Mouse (Mus musculus) stomach, postnatal 0 days (tissue): ENCODE data around the gene Trim11. TPM values are rescaled to one million over a fixed set of nuclear protein-coding genes. Genes with fewer than 3 reads are reported as not detected.

Source experiments
- ATAC-seq: fragments of 200-750 bp; cut with Nextera tagmentation; 2 replicates; pipeline ENCODE4 v1.8.0; 2017; ENCODE audit not compliant: low FRiP score, low TSS enrichment
- DNase-seq: peaks from one replicate; pipeline ENCODE4 v3.0.0-alpha.2; 2016; ENCODE audit warnings: low spot score
- H3K27ac ChIP-seq: fragments of 300-500 bp; sonication (generic); replicated peaks from 2 replicates; pipeline ENCODE4 v1.5.1; 2014; ENCODE audit warnings: mild to moderate bottlenecking, control low read depth
- H3K27me3 ChIP-seq: fragments of 300-500 bp; sonication (generic); 2 replicates; pipeline ENCODE4 v1.6.1; 2014; ENCODE audit warnings: low read length; ENCODE audit not compliant: control insufficient read depth, insufficient read depth
- H3K36me3 ChIP-seq: fragments of 300-500 bp; sonication (generic); 2 replicates; pipeline ENCODE4 v1.6.1; 2014; ENCODE audit warnings: low read length, mixed read lengths; ENCODE audit not compliant: control insufficient read depth, insufficient read depth
- H3K4me1 ChIP-seq: fragments of 300-500 bp; sonication (generic); replicated peaks from 2 replicates; pipeline ENCODE4 v1.6.1; 2014; ENCODE audit warnings: antibody characterized with exemption; ENCODE audit not compliant: control insufficient read depth, insufficient read depth
- H3K4me2 ChIP-seq: fragments of 300-500 bp; sonication (generic); replicated peaks from 2 replicates; pipeline ENCODE4 v1.6.1; 2014; ENCODE audit warnings: low read depth, mild to moderate bottlenecking, control low read depth, moderate library complexity
- H3K4me3 ChIP-seq: fragments of 300-500 bp; sonication (generic); 2 replicates; pipeline ENCODE4 v1.5.1; 2014; ENCODE audit warnings: low read depth, low read length, control low read depth
- H3K9ac ChIP-seq: fragments of 300-500 bp; sonication (generic); 2 replicates; pipeline ENCODE4 v1.6.1; 2014; ENCODE audit warnings: mild to moderate bottlenecking, low read length, control low read depth, mixed read lengths
- H3K9me3 ChIP-seq: fragments of 300-500 bp; sonication (generic); 2 replicates; pipeline ENCODE4 v1.6.1; 2016; ENCODE audit warnings: low read length; ENCODE audit not compliant: control insufficient read depth
- CTCF ChIP-seq: IDR thresholded peaks from 2 replicates; pipeline ENCODE4 v1.5.1; 2016; ENCODE audit warnings: antibody characterized with exemption, low read depth, mild to moderate bottlenecking, moderate library complexity
- EP300 ChIP-seq: optimal IDR thresholded peaks from 2 replicates; pipeline ENCODE3; 2016; ENCODE audit warnings: antibody characterized with exemption
- WGBS: fragments of 180-500 bp; shearing (Covaris S2); extraction: QIAGEN DNeasy Blood & Tissue Kit; methylation state at CpG from one replicate; pipeline ENCODE4 v1.1.7; 2014; 5-methylcytosine and 5-hydroxymethylcytosine counted together
- polyA plus RNA-seq: library from polyadenylated mRNA; unstranded; fragments of >200 nt; fragmentation: Nextera tagmentation; extraction: Ambion mirVana; gene quantifications from 2 replicates; pipeline ENCODE4 v1.2.1, GENCODE M21; 2015

Gene Trim11
- polyA plus RNA-seq, 1 experiment from 2014 or later, result 11.0 TPM

GRCm38 (mm10) chr11:58993091-58993670, 15.3 kb downstream of the Trim11 start:
- Histone ChIP-seq H3K4me2 (no peak overlapping the region), H3K27me3 (no peaks in the 10 kb centered on the region), H3K27ac (no peak overlapping the region), H3K9me3 (no peaks in the 10 kb centered on the region), H3K4me1 (no peaks in the 10 kb centered on the region), H3K9ac (no peak overlapping the region), H3K4me3 (no peak overlapping the region), H3K36me3 (peaks cover 2% of the 10 kb centered on the region; the same call in 1 of the 2 replicates)
- WGBS, result 59% methylated on average over 6 of the region's 6 CpGs
- TF ChIP-seq EP300 (no peak), CTCF (no peak)
- DNase-seq (no peak), ATAC-seq (no peak)

- Histone ChIP-seq H3K4me3 (peak overlapping the region; percentile 35; the same call in 1 of the 2 replicates), H3K36me3 (peaks cover 2% of the 10 kb centered on the region; the same call in 1 of the 2 replicates), H3K4me2 (peak overlapping the region; percentile 63), H3K27ac (no peak overlapping the region), H3K9me3 (no peaks in the 10 kb centered on the region), H3K9ac (no peak overlapping the region), H3K27me3 (no peaks in the 10 kb centered on the region), H3K4me1 (no peaks in the 10 kb centered on the region)
- 3% methylated on average over 33 of the region's 35 CpGs for WGBS
- peak; percentile 75 for ATAC-seq
- TF ChIP-seq CTCF (peak; percentile 46), EP300 (no peak)
- DNase-seq, result peak; percentile 83
Observed at GRCm38 (mm10) chr11:58994337-58994826, 16.5 kb downstream of the Trim11 start.

GRCm38 (mm10) chr11:58995061-58995806, 17.3 kb downstream of the Trim11 start:
- Histone ChIP-seq H3K9ac (no peak overlapping the region), H3K4me1 (no peaks in the 10 kb centered on the region), H3K36me3 (peaks cover 2% of the 10 kb centered on the region; the same call in 1 of the 2 replicates), H3K27ac (no peak overlapping the region), H3K9me3 (no peaks in the 10 kb centered on the region), H3K4me2 (peak overlapping the region; percentile 63; the same call in 1 of the 2 replicates), H3K27me3 (no peaks in the 10 kb centered on the region), H3K4me3 (no peak overlapping the region)
- 85% methylated on average over 9 of the region's 9 CpGs for WGBS
- ATAC-seq (no peak), DNase-seq (no peak)
- TF ChIP-seq EP300 (no peak), CTCF (no peak)

DNA sequence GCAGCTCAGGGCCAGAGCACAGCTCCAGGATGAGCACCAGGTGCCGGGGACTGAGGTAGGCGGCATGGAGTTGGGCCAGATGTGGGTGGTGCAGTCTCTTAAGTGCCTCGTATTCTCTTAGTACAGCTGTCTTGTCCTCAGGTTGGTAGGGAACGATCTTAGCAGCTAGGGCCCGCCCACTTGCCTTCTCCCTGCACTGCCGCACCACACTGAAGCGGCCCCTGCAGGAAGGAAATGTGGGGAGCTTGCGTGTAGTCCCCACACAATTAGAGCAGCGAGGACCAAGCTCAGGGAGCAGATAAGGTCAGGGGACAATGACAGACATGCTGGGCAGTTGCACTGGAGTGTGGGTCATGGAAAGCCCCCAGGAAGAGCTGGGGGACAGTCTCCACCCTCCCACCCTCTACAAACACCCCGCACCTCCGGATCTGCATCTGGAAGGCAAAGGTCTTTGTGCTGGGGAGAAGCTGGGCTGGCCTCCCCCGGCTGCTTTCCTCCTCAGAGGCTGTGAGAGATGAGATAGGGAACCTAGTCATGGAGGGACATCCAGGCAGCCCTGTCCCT, 18.0 kb downstream of the Trim11 start:
- H3K4me3 ChIP-seq, result no peak overlapping the region
- peaks cover 1% of the 10 kb centered on the region; the same call in 1 of the 2 replicates for H3K36me3 ChIP-seq
- H3K9ac ChIP-seq, result no peak overlapping the region
- no peak for DNase-seq
- no peak overlapping the region for H3K27ac ChIP-seq
- TF ChIP-seq EP300, result no peak
- peak; percentile 21; the same call in 1 of the 2 replicates for TF ChIP-seq CTCF
- H3K27me3 ChIP-seq, result no peaks in the 10 kb centered on the region
- ATAC-seq, result no peak
- H3K4me2 ChIP-seq, result no peak overlapping the region
- 53% methylated on average over 12 of the region's 12 CpGs for WGBS
- H3K9me3 ChIP-seq, result no peaks in the 10 kb centered on the region
- no peaks in the 10 kb centered on the region for H3K4me1 ChIP-seq

DNA sequence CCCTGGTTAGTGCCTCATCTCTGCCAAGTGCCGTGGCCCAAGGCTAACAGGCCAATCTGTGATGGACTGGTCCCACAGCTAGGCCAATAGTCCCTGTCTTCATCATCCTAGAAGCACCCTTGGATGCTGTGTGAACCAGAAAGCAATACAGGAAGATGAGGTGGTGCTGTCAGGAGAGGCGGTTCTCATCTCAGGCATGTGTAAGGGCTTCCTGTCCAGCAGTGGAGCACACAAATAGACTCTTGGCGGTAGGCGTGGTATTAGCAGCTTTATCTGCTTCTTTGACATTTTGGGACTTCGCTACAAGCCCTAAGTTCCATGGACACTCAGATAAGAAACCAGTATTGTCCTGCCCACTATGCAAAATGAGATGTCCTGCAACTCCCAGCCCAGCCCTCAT, 19.6 kb downstream of the Trim11 start:
- ATAC-seq, result no peak

More for the DNA sequence above, 19.6 kb downstream of the Trim11 start:
- no peak overlapping the region for H3K9ac ChIP-seq
- no peak overlapping the region for H3K4me2 ChIP-seq
- H3K4me3 ChIP-seq, result no peak overlapping the region
- DNase-seq, result no peak
- H3K27me3 ChIP-seq, result no peaks in the 10 kb centered on the region
- no peaks in the 10 kb centered on the region for H3K9me3 ChIP-seq
- no peak overlapping the region for H3K27ac ChIP-seq
- no peaks in the 10 kb centered on the region for H3K36me3 ChIP-seq
- H3K4me1 ChIP-seq, result no peaks in the 10 kb centered on the region
- WGBS, result 74% methylated on average over 5 of the region's 5 CpGs
- no peak for TF ChIP-seq CTCF
